Mouse (Mus musculus): Measurements from ENCODE around the gene Tbc1d22a. TPM values are rescaled to one million over a fixed set of nuclear protein-coding genes. Genes with fewer than 3 reads are reported as not detected.
"Not testable (repeated sequence)": the region's sequence is repeated elsewhere in the genome, so short reads cannot be mapped to it uniquely, and the experiment has no call there.

The Tbc1d22a gene
- polyA plus RNA-seq, 1 experiment: 31.7 TPM

DNA sequence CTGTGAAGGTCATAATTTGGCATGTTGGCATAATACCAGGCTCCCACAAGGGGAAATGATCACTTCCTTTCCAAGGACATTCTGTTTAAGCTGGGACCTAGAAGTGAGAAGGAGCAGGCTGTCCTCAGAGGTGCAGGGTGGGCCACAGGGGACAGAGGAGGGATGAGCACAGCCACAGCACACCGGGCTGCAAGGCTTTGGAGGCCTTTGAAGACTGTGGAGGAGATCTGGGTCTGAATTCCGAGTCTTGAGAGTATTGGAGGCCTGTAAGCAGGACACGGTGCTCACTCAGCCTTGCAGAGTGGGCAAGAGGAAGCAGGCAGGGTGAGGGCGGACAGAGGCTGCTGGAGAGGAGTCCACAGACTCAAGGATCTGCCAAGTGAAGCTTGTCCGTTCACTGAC is 6.0 kb downstream of the Tbc1d22a start:
- Histone ChIP-seq H3K27ac (ENCODE audit: insufficient read depth, low read depth, low read length) (peak overlapping the region; percentile 72), H3K27me3 (replicated peaks; ENCODE audit: control insufficient read depth, insufficient read depth, low read length) (no peaks in the 10 kb centered on the region), H3K36me3 (ENCODE audit: control insufficient read depth, insufficient read depth, low read length) (no peaks in the 10 kb centered on the region), H3K4me3 (ENCODE audit: insufficient read depth, low read depth, low read length) (no peak overlapping the region), H3K4me1 (ENCODE audit: control insufficient read depth, insufficient read depth, low read length) (peaks cover 10% of the 10 kb centered on the region)
- TF ChIP-seq POLR2A (IDR thresholded peaks at IDR 0.05; ENCODE audit: low read depth, low read length) (no peak), CTCF (conservative IDR thresholded peaks at IDR 0.05; ENCODE audit: insufficient read depth, insufficient read length, low read depth, low read length) (no peak)
- 24% methylated on average over 5 of the region's 5 CpGs for WGBS
- DNase-seq: peak; percentile 78

DNA sequence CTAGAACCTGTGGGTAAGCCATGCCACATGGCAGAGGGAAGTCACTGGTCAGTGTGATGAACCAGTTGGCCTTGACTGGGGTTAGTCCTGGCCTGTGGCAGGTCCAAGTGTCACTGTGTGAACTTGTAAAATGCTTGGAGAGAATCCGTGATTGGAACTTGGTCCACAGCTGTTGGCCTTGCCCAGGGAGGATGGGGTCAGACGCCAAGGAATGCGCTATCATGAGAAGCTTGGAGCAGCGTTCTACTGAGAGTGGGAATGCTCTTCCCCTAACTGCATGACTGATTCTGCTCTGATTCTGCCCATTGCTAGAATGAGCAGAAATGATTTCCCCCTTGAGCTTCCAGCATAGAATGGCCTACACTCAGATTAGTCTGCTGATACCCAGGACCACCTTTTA is 6.5 kb downstream of the Tbc1d22a start:
- H3K4me3 ChIP-seq (ENCODE audit: insufficient read depth, low read depth, low read length): no peak overlapping the region
- whole genome bisulfite sequencing: 26% methylated on average over 4 of the region's 4 CpGs
- peak overlapping the region; percentile 72 for H3K27ac ChIP-seq (ENCODE audit: insufficient read depth, low read depth, low read length)
- H3K27me3 ChIP-seq (replicated peaks; ENCODE audit: control insufficient read depth, insufficient read depth, low read length): no peaks in the 10 kb centered on the region
- no peaks in the 10 kb centered on the region for H3K36me3 ChIP-seq (ENCODE audit: control insufficient read depth, insufficient read depth, low read length)
- peaks cover 10% of the 10 kb centered on the region for H3K4me1 ChIP-seq (ENCODE audit: control insufficient read depth, insufficient read depth, low read length)
- TF ChIP-seq POLR2A (IDR thresholded peaks at IDR 0.05; ENCODE audit: low read depth, low read length) (no peak), CTCF (conservative IDR thresholded peaks at IDR 0.05; ENCODE audit: insufficient read depth, insufficient read length, low read depth, low read length) (no peak)
- no peak for DNase-seq

DNA sequence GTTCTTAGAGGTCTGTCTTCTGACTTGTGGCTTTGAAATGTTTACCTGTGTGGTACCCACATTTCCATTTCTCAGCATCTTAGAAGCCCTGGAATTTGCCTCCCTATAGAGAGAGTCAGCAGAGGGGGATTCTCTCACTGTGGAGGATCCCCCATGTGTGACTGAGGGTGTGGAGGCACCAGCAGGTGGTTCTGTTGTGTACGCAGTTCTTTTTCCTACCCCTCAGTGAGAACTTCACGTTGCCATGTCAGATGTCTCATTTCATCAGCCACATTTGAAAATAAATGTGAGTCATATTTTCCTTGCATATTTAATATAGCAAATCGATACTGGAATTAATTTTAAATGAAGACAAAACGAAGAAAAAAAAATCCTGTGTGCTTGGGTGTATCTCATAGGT is 7.1 kb downstream of the Tbc1d22a start:
- no peaks in the 10 kb centered on the region for H3K36me3 ChIP-seq (ENCODE audit: control insufficient read depth, insufficient read depth, low read length)
- TF ChIP-seq POLR2A (IDR thresholded peaks at IDR 0.05; ENCODE audit: low read depth, low read length): no peak
- TF ChIP-seq CTCF (conservative IDR thresholded peaks at IDR 0.05; ENCODE audit: insufficient read depth, insufficient read length, low read depth, low read length): no peak
- H3K4me1 ChIP-seq (ENCODE audit: control insufficient read depth, insufficient read depth, low read length): peaks cover 10% of the 10 kb centered on the region
- H3K27me3 ChIP-seq (replicated peaks; ENCODE audit: control insufficient read depth, insufficient read depth, low read length): no peaks in the 10 kb centered on the region
- DNase-seq: no peak
- H3K4me3 ChIP-seq (ENCODE audit: insufficient read depth, low read depth, low read length): no peak overlapping the region
- 87% methylated on average over 4 of the region's 4 CpGs for WGBS
- peak overlapping the region; percentile 72; the same call in 1 of the 2 replicates for H3K27ac ChIP-seq (ENCODE audit: insufficient read depth, low read depth, low read length)

DNA sequence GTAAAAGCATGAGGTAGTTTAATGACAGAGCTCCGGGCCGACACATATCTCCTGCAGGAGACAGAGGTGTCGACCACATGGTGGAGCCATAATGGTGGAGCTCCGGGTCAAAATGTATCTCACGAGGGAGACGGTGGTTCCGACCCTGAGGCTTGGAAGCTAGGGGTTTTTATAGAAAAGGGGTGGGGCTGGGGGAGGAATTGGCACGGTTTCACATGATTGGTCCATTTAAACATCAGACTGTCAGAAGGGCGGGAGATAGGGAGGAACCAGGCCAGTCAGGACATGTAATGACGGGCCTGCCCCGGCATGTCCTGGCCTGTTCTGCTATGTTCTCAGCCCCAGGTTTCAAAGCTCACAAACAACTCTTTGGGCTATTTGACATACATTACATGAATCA is 7.6 kb downstream of the Tbc1d22a start:
- not testable (repeated sequence) for H3K27me3 ChIP-seq (replicated peaks; ENCODE audit: control insufficient read depth, insufficient read depth, low read length); H3K4me3 ChIP-seq (ENCODE audit: insufficient read depth, low read depth, low read length); DNase-seq; H3K36me3 ChIP-seq (ENCODE audit: control insufficient read depth, insufficient read depth, low read length); H3K27ac ChIP-seq (ENCODE audit: insufficient read depth, low read depth, low read length)
- H3K4me1 ChIP-seq (ENCODE audit: control insufficient read depth, insufficient read depth, low read length): peaks cover 10% of the 10 kb centered on the region
- WGBS: 84% methylated on average over 11 of the region's 11 CpGs

DNA sequence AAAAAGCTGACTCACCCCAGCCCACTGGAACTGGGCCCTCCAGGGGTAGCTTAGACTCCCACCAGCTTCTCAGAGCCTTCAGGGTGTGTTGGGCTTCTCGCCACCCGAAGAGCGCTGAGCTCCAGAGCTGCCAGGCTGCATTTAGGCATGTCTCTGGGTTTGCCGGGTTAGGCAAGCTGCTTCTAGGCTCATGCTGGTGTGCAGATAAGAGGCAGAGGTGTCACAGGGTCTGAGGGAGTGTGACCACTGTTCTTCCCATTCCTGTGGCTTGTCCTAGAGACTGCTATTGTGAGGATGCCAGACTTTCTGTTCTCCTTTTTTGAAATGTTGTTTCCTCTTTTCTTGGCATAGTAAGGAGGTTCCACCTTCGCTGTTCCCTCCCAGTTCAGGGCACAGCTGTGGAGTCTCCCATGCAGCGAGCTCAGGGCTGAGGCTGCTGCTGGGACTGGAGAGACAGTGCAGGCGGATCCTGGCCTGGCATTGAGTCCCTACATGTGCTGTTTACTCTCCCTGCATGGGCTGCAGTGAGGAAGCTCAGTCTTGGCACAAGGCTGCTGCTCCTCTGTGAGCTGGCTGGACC is 10.8 kb downstream of the Tbc1d22a start:
- no peaks in the 10 kb centered on the region for H3K27me3 ChIP-seq (replicated peaks; ENCODE audit: control insufficient read depth, insufficient read depth, low read length)
- no peak overlapping the region for H3K27ac ChIP-seq (ENCODE audit: insufficient read depth, low read depth, low read length)
- H3K4me3 ChIP-seq (ENCODE audit: insufficient read depth, low read depth, low read length): no peak overlapping the region
- TF ChIP-seq POLR2A (IDR thresholded peaks at IDR 0.05; ENCODE audit: low read depth, low read length): no peak
- no peak for TF ChIP-seq CTCF (conservative IDR thresholded peaks at IDR 0.05; ENCODE audit: insufficient read depth, insufficient read length, low read depth, low read length)
- H3K36me3 ChIP-seq (ENCODE audit: control insufficient read depth, insufficient read depth, low read length): no peaks in the 10 kb centered on the region
- WGBS: 86% methylated on average over 7 of the region's 7 CpGs
- H3K4me1 ChIP-seq (ENCODE audit: control insufficient read depth, insufficient read depth, low read length): peaks cover 14% of the 10 kb centered on the region
- DNase-seq: no peak

DNA sequence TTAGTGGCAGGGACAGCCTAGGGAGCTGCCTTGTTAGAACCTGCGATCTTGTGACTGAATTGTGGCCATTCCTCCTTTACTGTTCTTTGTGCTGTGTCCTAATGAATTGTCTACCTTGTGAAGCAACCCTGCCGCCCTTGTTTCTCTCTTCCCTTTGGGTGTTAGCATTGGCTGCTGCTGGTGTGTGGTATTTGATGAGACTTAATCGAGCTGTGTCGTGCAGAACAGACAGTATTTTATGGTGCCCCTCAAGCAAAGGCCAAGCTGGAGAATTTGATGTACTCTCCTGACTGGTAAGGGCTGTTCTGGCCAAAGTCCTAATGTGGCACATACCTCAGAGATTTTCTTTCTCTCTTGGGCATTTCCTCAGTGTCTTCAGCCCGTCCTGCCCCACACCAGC is 12.0 kb downstream of the Tbc1d22a start:
- TF ChIP-seq POLR2A (IDR thresholded peaks at IDR 0.05; ENCODE audit: low read depth, low read length) (no peak), CTCF (conservative IDR thresholded peaks at IDR 0.05; ENCODE audit: insufficient read depth, insufficient read length, low read depth, low read length) (no peak)
- Histone ChIP-seq H3K4me1 (ENCODE audit: control insufficient read depth, insufficient read depth, low read length) (peaks cover 9% of the 10 kb centered on the region; the same call in 1 of the 2 replicates), H3K4me3 (ENCODE audit: insufficient read depth, low read depth, low read length) (no peak overlapping the region), H3K36me3 (ENCODE audit: control insufficient read depth, insufficient read depth, low read length) (no peaks in the 10 kb centered on the region), H3K27me3 (replicated peaks; ENCODE audit: control insufficient read depth, insufficient read depth, low read length) (no peaks in the 10 kb centered on the region), H3K27ac (ENCODE audit: insufficient read depth, low read depth, low read length) (no peak overlapping the region)
- 68% methylated on average over 5 of the region's 5 CpGs for WGBS
- no peak for DNase-seq

DNA sequence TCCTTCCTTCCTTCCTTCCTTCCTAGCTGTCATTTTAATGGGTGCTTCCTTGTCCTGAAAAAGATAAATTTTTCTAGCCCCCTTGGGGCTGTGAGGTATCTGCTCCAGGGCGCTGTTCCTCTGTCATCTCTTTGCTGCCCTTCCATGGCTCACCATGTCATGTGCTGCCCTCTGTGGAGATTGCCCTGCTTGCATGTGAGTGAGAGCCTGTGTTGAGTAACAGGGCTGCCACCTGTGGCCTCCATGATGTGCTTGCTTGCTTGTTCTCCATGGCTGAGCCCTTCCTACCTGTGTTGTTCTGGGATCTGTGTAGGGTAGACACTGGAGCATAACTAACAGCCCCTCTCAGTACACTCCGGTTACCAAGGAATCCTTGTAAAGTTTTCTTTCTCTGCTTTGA is 12.7 kb downstream of the Tbc1d22a start:
- no peaks in the 10 kb centered on the region for H3K27me3 ChIP-seq (replicated peaks; ENCODE audit: control insufficient read depth, insufficient read depth, low read length)
- peaks cover 9% of the 10 kb centered on the region; the same call in 1 of the 2 replicates for H3K4me1 ChIP-seq (ENCODE audit: control insufficient read depth, insufficient read depth, low read length)
- no peak overlapping the region for H3K4me3 ChIP-seq (ENCODE audit: insufficient read depth, low read depth, low read length)
- no peak overlapping the region for H3K27ac ChIP-seq (ENCODE audit: insufficient read depth, low read depth, low read length)
- no peak for DNase-seq
- 89% methylated on average over 2 of the region's 2 CpGs for WGBS
- TF ChIP-seq POLR2A (IDR thresholded peaks at IDR 0.05; ENCODE audit: low read depth, low read length): no peak
- TF ChIP-seq CTCF (conservative IDR thresholded peaks at IDR 0.05; ENCODE audit: insufficient read depth, insufficient read length, low read depth, low read length): no peak
- H3K36me3 ChIP-seq (ENCODE audit: control insufficient read depth, insufficient read depth, low read length): no peaks in the 10 kb centered on the region

Measured in kidney, adult 2 months (tissue).